Mouse (Mus musculus): ENCODE measurements around the gene Gapdh. TPM values are rescaled to one million over a fixed set of nuclear protein-coding genes. Genes with fewer than 3 reads are reported as not detected.
"Not testable (repeated sequence)": the region's sequence is repeated elsewhere in the genome, so short reads cannot be mapped to it uniquely, and the experiment has no call there.

The Gapdh gene
- polyA plus RNA-seq, 1 experiment from 2014 or later = 1,443 TPM

GRCm38 (mm10) chr6:125163801-125164657 lies 2.2 kb downstream of the Gapdh start:
- WGBS = 4% methylated on average over 20 of the region's 20 CpGs
- Histone ChIP-seq H3K9me3 (replicated peaks; ENCODE audit: control insufficient read depth, low read length, poor library complexity, severe bottlenecking) (no peaks in the 10 kb centered on the region), H3K27me3 (ENCODE audit: control insufficient read depth, insufficient read depth, low read depth, low read length) (no peaks in the 10 kb centered on the region), H3K36me3 (ENCODE audit: control insufficient read depth, insufficient read depth, low read length) (peaks cover 15% of the 10 kb centered on the region), H3K4me3 (ENCODE audit: low read depth, low read length) (peak overlapping the region; percentile 73), H3K4me2 (ENCODE audit: low read length) (peak overlapping the region; percentile 83), H3K4me1 (ENCODE audit: control insufficient read depth, insufficient read depth, low read length) (peaks cover 26% of the 10 kb centered on the region), H3K9ac (ENCODE audit: low read depth, low read length) (peak overlapping the region; percentile 89), H3K27ac (ENCODE audit: low read length) (peak overlapping the region; percentile 94)
- 0 out of 2 replicates have a peak, but pooled peaks have one; percentile 1 for ATAC-seq

GRCm38 (mm10) chr6:125162615-125163305 lies 3.5 kb downstream of the Gapdh start:
- not testable (repeated sequence) for H3K9me3 ChIP-seq (replicated peaks; ENCODE audit: control insufficient read depth, low read length, poor library complexity, severe bottlenecking); ATAC-seq; H3K4me2 ChIP-seq (ENCODE audit: low read length); H3K4me3 ChIP-seq (ENCODE audit: low read depth, low read length); H3K27ac ChIP-seq (ENCODE audit: low read length); H3K27me3 ChIP-seq (ENCODE audit: control insufficient read depth, insufficient read depth, low read depth, low read length); H3K9ac ChIP-seq (ENCODE audit: low read depth, low read length)
- H3K4me1 ChIP-seq (ENCODE audit: control insufficient read depth, insufficient read depth, low read length) = peaks cover 26% of the 10 kb centered on the region
- peaks cover 15% of the 10 kb centered on the region for H3K36me3 ChIP-seq (ENCODE audit: control insufficient read depth, insufficient read depth, low read length)
- WGBS = 70% methylated on average over 10 of the region's 16 CpGs

GRCm38 (mm10) chr6:125161971-125162370 lies 4.3 kb downstream of the Gapdh start:
- 4% methylated on average over 3 of the region's 5 CpGs for WGBS
- H3K27ac ChIP-seq (ENCODE audit: low read length); H3K9me3 ChIP-seq (replicated peaks; ENCODE audit: control insufficient read depth, low read length, poor library complexity, severe bottlenecking); H3K4me3 ChIP-seq (ENCODE audit: low read depth, low read length); ATAC-seq; H3K27me3 ChIP-seq (ENCODE audit: control insufficient read depth, insufficient read depth, low read depth, low read length); H3K4me2 ChIP-seq (ENCODE audit: low read length); H3K9ac ChIP-seq (ENCODE audit: low read depth, low read length): not testable (repeated sequence)
- Histone ChIP-seq H3K36me3 (ENCODE audit: control insufficient read depth, insufficient read depth, low read length) (peaks cover 15% of the 10 kb centered on the region), H3K4me1 (ENCODE audit: control insufficient read depth, insufficient read depth, low read length) (peaks cover 22% of the 10 kb centered on the region)

- Histone ChIP-seq H3K9ac (ENCODE audit: low read depth, low read length) (no peak overlapping the region), H3K27ac (ENCODE audit: low read length) (peak overlapping the region; percentile 17; the same call in 1 of the 2 replicates)
- 18% methylated on average over 22 of the region's 22 CpGs for WGBS
Measured at GRCm38 (mm10) chr6:125160854-125161760, 5.2 kb downstream of the Gapdh start.

GRCm38 (mm10) chr6:125160558-125160853 lies 5.8 kb downstream of the Gapdh start:
- Histone ChIP-seq H3K27me3 (ENCODE audit: control insufficient read depth, insufficient read depth, low read depth, low read length) (no peaks in the 10 kb centered on the region), H3K9me3 (replicated peaks; ENCODE audit: control insufficient read depth, low read length, poor library complexity, severe bottlenecking) (no peaks in the 10 kb centered on the region), H3K9ac (ENCODE audit: low read depth, low read length) (no peak overlapping the region), H3K4me3 (ENCODE audit: low read depth, low read length) (no peak overlapping the region), H3K36me3 (ENCODE audit: control insufficient read depth, insufficient read depth, low read length) (peaks cover 15% of the 10 kb centered on the region), H3K4me2 (ENCODE audit: low read length) (no peak overlapping the region), H3K27ac (ENCODE audit: low read length) (no peak overlapping the region; the same call in 1 of the 2 replicates), H3K4me1 (ENCODE audit: control insufficient read depth, insufficient read depth, low read length) (peaks cover 10% of the 10 kb centered on the region)
- WGBS = 44% methylated on average over 10 of the region's 10 CpGs
- no peak for ATAC-seq

More at GRCm38 (mm10) chr6:125160854-125161760, 5.2 kb downstream of the Gapdh start:
- no peak for ATAC-seq
- no peak overlapping the region for H3K4me2 ChIP-seq (ENCODE audit: low read length)
- no peak overlapping the region for H3K4me3 ChIP-seq (ENCODE audit: low read depth, low read length)
- H3K27me3 ChIP-seq (ENCODE audit: control insufficient read depth, insufficient read depth, low read depth, low read length) = no peaks in the 10 kb centered on the region
- H3K36me3 ChIP-seq (ENCODE audit: control insufficient read depth, insufficient read depth, low read length) = peaks cover 15% of the 10 kb centered on the region
- no peaks in the 10 kb centered on the region for H3K9me3 ChIP-seq (replicated peaks; ENCODE audit: control insufficient read depth, low read length, poor library complexity, severe bottlenecking)
- peaks cover 13% of the 10 kb centered on the region for H3K4me1 ChIP-seq (ENCODE audit: control insufficient read depth, insufficient read depth, low read length)

- Histone ChIP-seq H3K9ac (ENCODE audit: low read depth, low read length) (no peak overlapping the region), H3K36me3 (ENCODE audit: control insufficient read depth, insufficient read depth, low read length) (peaks cover 15% of the 10 kb centered on the region), H3K27me3 (ENCODE audit: control insufficient read depth, insufficient read depth, low read depth, low read length) (no peaks in the 10 kb centered on the region), H3K4me3 (ENCODE audit: low read depth, low read length) (no peak overlapping the region), H3K4me1 (ENCODE audit: control insufficient read depth, insufficient read depth, low read length) (peaks cover 10% of the 10 kb centered on the region), H3K9me3 (replicated peaks; ENCODE audit: control insufficient read depth, low read length, poor library complexity, severe bottlenecking) (no peaks in the 10 kb centered on the region), H3K4me2 (ENCODE audit: low read length) (no peak overlapping the region), H3K27ac (ENCODE audit: low read length) (peak overlapping the region; percentile 4; the same call in 1 of the 2 replicates)
- 82% methylated on average over 7 of the region's 7 CpGs for WGBS
- ATAC-seq = no peak
Measured at GRCm38 (mm10) chr6:125159773-125160557, 6.3 kb downstream of the Gapdh start.

- H3K9ac ChIP-seq (ENCODE audit: low read depth, low read length) = no peak overlapping the region
- H3K4me2 ChIP-seq (ENCODE audit: low read length) = no peak overlapping the region
- peaks cover 15% of the 10 kb centered on the region for H3K36me3 ChIP-seq (ENCODE audit: control insufficient read depth, insufficient read depth, low read length)
- H3K4me3 ChIP-seq (ENCODE audit: low read depth, low read length) = no peak overlapping the region
- H3K4me1 ChIP-seq (ENCODE audit: control insufficient read depth, insufficient read depth, low read length) = peaks cover 8% of the 10 kb centered on the region
- H3K27ac ChIP-seq (ENCODE audit: low read length) = no peak overlapping the region
- 85% methylated on average over 15 of the region's 15 CpGs for WGBS
- no peak for ATAC-seq
- H3K27me3 ChIP-seq (ENCODE audit: control insufficient read depth, insufficient read depth, low read depth, low read length) = no peaks in the 10 kb centered on the region
- no peaks in the 10 kb centered on the region for H3K9me3 ChIP-seq (replicated peaks; ENCODE audit: control insufficient read depth, low read length, poor library complexity, severe bottlenecking)
Measured at GRCm38 (mm10) chr6:125158944-125159492, 7.2 kb downstream of the Gapdh start.
